11 mouse cellular contexts compared by ENCODE assay signal in the genomic region with DNA sequence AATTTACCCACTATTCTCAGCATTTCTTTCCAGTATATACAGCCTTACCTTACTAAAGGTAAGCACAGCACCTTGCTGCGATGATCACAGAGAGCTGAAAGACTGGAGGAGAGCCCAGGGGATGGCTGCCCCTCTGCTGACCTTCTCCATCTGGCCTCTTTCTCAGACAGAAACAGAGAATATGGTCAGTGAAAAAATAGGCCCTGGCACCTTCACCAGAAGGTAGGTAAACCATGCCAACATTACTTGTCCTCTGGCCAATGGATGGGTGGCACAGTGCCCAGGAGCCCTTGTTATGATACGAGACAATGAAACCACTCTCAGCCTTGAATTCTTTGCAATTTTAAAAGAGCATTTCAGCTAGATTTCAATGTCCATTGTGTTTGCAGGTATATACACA.
DNase-seq lines count a peak whose midpoint lies in the region.
"Had no signal": no experiment of that assay in that cellular context is flagged by ENCODE, and none has a peak within 500 bp of the region (broad histone marks: within the 10 kb centered on the region; RNA-seq: fewer than 3 reads in every experiment).

No protein-coding gene starts in this region.

- intact Hi-C loops in gastrocnemius, postnatal 36 days (cut with DNase I) = loop anchor here (2.0 kb wide), 1 partner anchor 889 kb away; no protein-coding TSS in a partner anchor

- no peaks in the 10 kb centered on the region for H3K36me3 ChIP-seq in heart, embryonic 10.5 days

- H3K4me3 ChIP-seq in heart, embryonic 10.5 days = no peak overlapping the region

- 82% methylated on average over 2 of the region's 2 CpGs for WGBS in heart, embryonic 10.5 days

- no peaks in the 10 kb centered on the region for H3K27me3 ChIP-seq in heart, embryonic 10.5 days (ENCODE audit: insufficient read depth, poor library complexity, severe bottlenecking)

- DNase-seq in heart, adult 8-10 months (ENCODE audit: low spot score) = peak; percentile 21
- DNase-seq in heart, embryonic 10.5 days (ENCODE audit: low spot score) = no peak
- peak; percentile 4 for DNase-seq in right cerebral cortex, adult 18-20 months
- DNase-seq in right cerebral cortex, postnatal 25 days = no peak
- peak; percentile 98 for DNase-seq in cerebellum, postnatal 25 days
- peak; percentile 35 to 39 for DNase-seq in right cerebral cortex, postnatal 10 days (ENCODE audit: low spot score in 2 of 2)
- DNase-seq in gastrocnemius, adult 18-20 months (ENCODE audit: low spot score) = no peak
- no peak for DNase-seq in gastrocnemius, postnatal 36 days
- DNase-seq: thymus, postnatal 4 days had no signal

- H3K27ac ChIP-seq in heart, embryonic 10.5 days = no peak overlapping the region
- H3K27ac ChIP-seq: kidney, postnatal 0 days; macrophage had no signal

- no peaks in the 10 kb centered on the region for H3K4me1 ChIP-seq in heart, embryonic 10.5 days

- H3K9me3 ChIP-seq in heart, embryonic 10.5 days = no peaks in the 10 kb centered on the region

Comparison
In these comparisons a context has a peak if more than half of its experiments do, and no peak if none do; other contexts are left out.
1. DNase-seq: peak in heart, adult 8-10 months (single experiment), right cerebral cortex, adult 18-20 months (single experiment), cerebellum, postnatal 25 days (2 of 2) and right cerebral cortex, postnatal 10 days (2 of 2); none in heart, embryonic 10.5 days (single experiment), right cerebral cortex, postnatal 25 days (single experiment), gastrocnemius, adult 18-20 months (single experiment) and gastrocnemius, postnatal 36 days (0 of 2).